Mouse (Mus musculus): ENCODE data around the gene Nol12. TPM values are rescaled to one million over a fixed set of nuclear protein-coding genes. Genes with fewer than 3 reads are reported as not detected.

The Nol12 gene
- polyA plus RNA-seq, 1 experiment = 30.5 TPM

- TF ChIP-seq CTCF (IDR thresholded peaks at IDR 0.05; ENCODE audit: control insufficient read depth, insufficient read depth, low read length) (no peak), POLR2A (IDR thresholded peaks at IDR 0.05; ENCODE audit: borderline replicate concordance, control insufficient read depth, low read depth, low read length) (no peak)
- peaks cover 25% of the 10 kb centered on the region for H3K4me1 ChIP-seq (ENCODE audit: control insufficient read depth, insufficient read depth, low read length)
- H3K27ac ChIP-seq (ENCODE audit: control insufficient read depth, insufficient read depth, low read depth, low read length, poor library complexity) = peak within 1 kb of the TSS; percentile 88
- peak within 1 kb of the TSS; percentile 88 for H3K4me3 ChIP-seq (replicated peaks; ENCODE audit: control insufficient read depth, low read depth, low read length)
- under 1% methylated on average over 20 of the region's 20 CpGs for WGBS
These were observed 35.4 kb upstream of the Nol12 start, which contains the start of gene Gm49510 for GRCm38 (mm10) chr15:78899409-78899739. Gene Gm49510, plus strand, starts transcription at chr15:78899667.

DNA sequence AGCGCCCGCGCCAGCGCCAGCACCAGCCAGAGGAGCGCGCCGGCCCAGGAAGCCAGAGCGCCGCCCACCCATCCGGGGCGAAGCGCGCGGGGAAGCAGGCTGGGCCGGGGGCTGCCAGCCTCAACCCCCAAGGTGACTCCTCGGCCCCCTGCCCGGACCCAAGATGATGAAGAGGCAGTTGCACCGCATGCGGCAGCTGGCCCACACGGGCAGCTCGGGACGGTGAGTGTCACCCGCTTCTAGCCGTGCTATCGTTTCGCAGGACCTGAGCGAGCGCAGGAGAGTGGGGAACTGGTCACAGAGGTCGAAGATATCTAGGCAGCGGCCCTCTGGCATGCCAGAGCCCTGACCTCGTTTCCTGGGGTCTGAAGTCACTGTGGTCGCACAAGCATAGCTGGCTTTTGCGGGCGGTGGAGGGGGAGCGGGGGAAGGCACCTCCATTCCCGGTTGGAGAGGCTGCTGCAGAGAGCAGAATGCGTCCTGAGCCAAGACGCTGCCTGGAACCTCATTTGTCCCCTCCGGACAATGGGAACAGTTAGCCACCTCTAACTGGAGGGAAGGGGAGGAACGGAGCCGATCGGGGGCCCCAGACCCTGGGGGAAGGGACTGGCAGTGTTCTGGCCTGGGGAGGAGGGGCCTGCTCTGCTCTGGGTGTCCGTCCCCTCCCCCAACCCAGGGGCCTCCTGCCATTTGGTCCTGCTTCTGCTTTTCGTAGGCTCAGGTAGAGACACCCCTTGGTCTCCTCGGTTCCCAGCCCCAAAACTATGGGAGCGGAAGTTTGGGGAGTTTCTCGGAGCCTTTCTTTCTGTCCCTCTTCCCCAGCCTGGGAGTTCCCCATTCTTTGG is 34.8 kb upstream of the Nol12 start, which contains the start of gene Sh3bp1:
Sh3bp1 (plus strand) TSS at position 29 of the 845 bp plus-strand sequence.
- Histone ChIP-seq H3K27ac (ENCODE audit: control insufficient read depth, insufficient read depth, low read depth, low read length, poor library complexity) (peak within 1 kb of the TSS; percentile 88), H3K4me3 (replicated peaks; ENCODE audit: control insufficient read depth, low read depth, low read length) (peak within 1 kb of the TSS; percentile 88), H3K4me1 (ENCODE audit: control insufficient read depth, insufficient read depth, low read length) (peaks cover 21% of the 10 kb centered on the region)
- TF ChIP-seq POLR2A (IDR thresholded peaks at IDR 0.05; ENCODE audit: borderline replicate concordance, control insufficient read depth, low read depth, low read length) (peak; percentile 59; the same call in 1 of the 2 replicates), CTCF (IDR thresholded peaks at IDR 0.05; ENCODE audit: control insufficient read depth, insufficient read depth, low read length) (no peak)
- under 1% methylated on average over 47 of the region's 47 CpGs for WGBS

GRCm38 (mm10) chr15:78900585-78901421 is 33.9 kb upstream of the Nol12 start:
- Histone ChIP-seq H3K4me1 (ENCODE audit: control insufficient read depth, insufficient read depth, low read length) (peaks cover 19% of the 10 kb centered on the region), H3K27ac (ENCODE audit: control insufficient read depth, insufficient read depth, low read depth, low read length, poor library complexity) (peak overlapping the region; percentile 88), H3K4me3 (replicated peaks; ENCODE audit: control insufficient read depth, low read depth, low read length) (peak overlapping the region; percentile 88)
- TF ChIP-seq POLR2A (IDR thresholded peaks at IDR 0.05; ENCODE audit: borderline replicate concordance, control insufficient read depth, low read depth, low read length) = no peak
- no peak for TF ChIP-seq CTCF (IDR thresholded peaks at IDR 0.05; ENCODE audit: control insufficient read depth, insufficient read depth, low read length)
- 24% methylated on average over 18 of the region's 18 CpGs for WGBS

- 68% methylated on average over 8 of the region's 8 CpGs for WGBS
- Histone ChIP-seq H3K4me3 (replicated peaks; ENCODE audit: control insufficient read depth, low read depth, low read length) (no peak overlapping the region), H3K4me1 (ENCODE audit: control insufficient read depth, insufficient read depth, low read length) (peaks cover 13% of the 10 kb centered on the region), H3K27ac (ENCODE audit: control insufficient read depth, insufficient read depth, low read depth, low read length, poor library complexity) (no peak overlapping the region)
- TF ChIP-seq CTCF (IDR thresholded peaks at IDR 0.05; ENCODE audit: control insufficient read depth, insufficient read depth, low read length) (no peak), POLR2A (IDR thresholded peaks at IDR 0.05; ENCODE audit: borderline replicate concordance, control insufficient read depth, low read depth, low read length) (no peak)
These were observed 33.3 kb upstream of the Nol12 start for GRCm38 (mm10) chr15:78901422-78901789.

DNA sequence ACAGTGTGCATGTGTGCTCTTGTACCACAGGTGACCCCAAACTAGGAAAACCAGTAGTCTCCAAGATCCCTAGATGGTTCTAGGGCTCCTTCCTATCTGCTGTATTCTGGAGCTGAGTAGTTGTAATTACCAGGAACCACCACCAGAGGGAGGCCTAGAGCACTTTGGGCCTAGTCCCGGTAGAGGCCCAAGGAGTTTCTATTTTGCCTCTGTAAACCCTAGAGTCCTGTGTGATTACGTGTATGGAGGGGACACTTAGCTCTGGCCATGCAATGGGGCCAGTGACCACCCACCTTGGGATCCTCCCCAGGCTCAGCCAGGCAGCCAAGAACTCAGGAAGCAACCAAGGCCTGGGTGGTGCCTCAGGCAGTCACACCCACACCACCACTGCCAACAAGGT is 31.5 kb upstream of the Nol12 start:
- H3K4me3 ChIP-seq (replicated peaks; ENCODE audit: control insufficient read depth, low read depth, low read length) = no peak overlapping the region
- no peak overlapping the region for H3K27ac ChIP-seq (ENCODE audit: control insufficient read depth, insufficient read depth, low read depth, low read length, poor library complexity)
- H3K4me1 ChIP-seq (ENCODE audit: control insufficient read depth, insufficient read depth, low read length) = peaks cover 9% of the 10 kb centered on the region
- TF ChIP-seq CTCF (IDR thresholded peaks at IDR 0.05; ENCODE audit: control insufficient read depth, insufficient read depth, low read length) (peak; percentile 84), POLR2A (IDR thresholded peaks at IDR 0.05; ENCODE audit: borderline replicate concordance, control insufficient read depth, low read depth, low read length) (no peak)
- 3% methylated on average over 2 of the region's 2 CpGs for WGBS

GRCm38 (mm10) chr15:78908399-78908798 is 26.3 kb upstream of the Nol12 start:
- TF ChIP-seq CTCF (IDR thresholded peaks at IDR 0.05; ENCODE audit: control insufficient read depth, insufficient read depth, low read length) (no peak), POLR2A (IDR thresholded peaks at IDR 0.05; ENCODE audit: borderline replicate concordance, control insufficient read depth, low read depth, low read length) (no peak)
- WGBS = 88% methylated on average over 7 of the region's 7 CpGs
- H3K27ac ChIP-seq (ENCODE audit: control insufficient read depth, insufficient read depth, low read depth, low read length, poor library complexity) = no peak overlapping the region
- H3K4me3 ChIP-seq (replicated peaks; ENCODE audit: control insufficient read depth, low read depth, low read length) = no peak overlapping the region
- H3K4me1 ChIP-seq (ENCODE audit: control insufficient read depth, insufficient read depth, low read length) = peaks cover 1% of the 10 kb centered on the region; the same call in 1 of the 2 replicates

- no peak overlapping the region for H3K4me3 ChIP-seq (replicated peaks; ENCODE audit: control insufficient read depth, low read depth, low read length)
- TF ChIP-seq POLR2A (IDR thresholded peaks at IDR 0.05; ENCODE audit: borderline replicate concordance, control insufficient read depth, low read depth, low read length) = no peak
- no peak for TF ChIP-seq CTCF (IDR thresholded peaks at IDR 0.05; ENCODE audit: control insufficient read depth, insufficient read depth, low read length)
- 78% methylated on average over 8 of the region's 8 CpGs for WGBS
- no peaks in the 10 kb centered on the region; the same call in 1 of the 2 replicates for H3K4me1 ChIP-seq (ENCODE audit: control insufficient read depth, insufficient read depth, low read length)
- H3K27ac ChIP-seq (ENCODE audit: control insufficient read depth, insufficient read depth, low read depth, low read length, poor library complexity) = no peak overlapping the region
These were observed 25.8 kb upstream of the Nol12 start for GRCm38 (mm10) chr15:78908982-78909381.

DNA sequence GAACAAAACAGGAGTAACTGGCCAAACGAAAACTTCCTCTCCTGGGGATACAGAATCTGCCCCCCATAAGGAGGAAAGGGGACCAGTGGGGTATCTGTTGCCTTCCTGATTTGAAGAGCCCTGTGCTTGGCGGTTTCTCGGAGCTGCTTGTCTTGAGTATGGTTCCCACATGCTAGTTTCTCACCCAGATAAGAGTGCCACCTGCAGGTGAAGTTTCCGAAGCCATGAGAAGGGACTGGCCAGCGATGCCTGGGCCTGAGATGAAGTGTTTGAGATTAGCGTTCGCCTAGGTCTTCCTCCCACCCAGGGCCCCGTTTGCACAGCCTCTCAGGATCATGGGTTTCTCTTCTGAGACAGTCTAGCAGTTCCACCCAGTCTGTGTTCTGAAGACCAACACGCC is 22.7 kb upstream of the Nol12 start:
- WGBS = 36% methylated on average over 9 of the region's 9 CpGs
- Histone ChIP-seq H3K4me3 (replicated peaks; ENCODE audit: control insufficient read depth, low read depth, low read length) (no peak overlapping the region), H3K4me1 (ENCODE audit: control insufficient read depth, insufficient read depth, low read length) (no peaks in the 10 kb centered on the region; the same call in 1 of the 2 replicates), H3K27ac (ENCODE audit: control insufficient read depth, insufficient read depth, low read depth, low read length, poor library complexity) (no peak overlapping the region)
- peak; percentile 47 for TF ChIP-seq CTCF (IDR thresholded peaks at IDR 0.05; ENCODE audit: control insufficient read depth, insufficient read depth, low read length)
- no peak for TF ChIP-seq POLR2A (IDR thresholded peaks at IDR 0.05; ENCODE audit: borderline replicate concordance, control insufficient read depth, low read depth, low read length)
